Mouse (Mus musculus): Measurements from ENCODE around the gene Cops4. TPM values are rescaled to one million over a fixed set of nuclear protein-coding genes. Genes with fewer than 3 reads are reported as not detected.

Cops4 gene
- total RNA-seq, 1 experiment from 2014 or later, result 73.4 TPM

DNA sequence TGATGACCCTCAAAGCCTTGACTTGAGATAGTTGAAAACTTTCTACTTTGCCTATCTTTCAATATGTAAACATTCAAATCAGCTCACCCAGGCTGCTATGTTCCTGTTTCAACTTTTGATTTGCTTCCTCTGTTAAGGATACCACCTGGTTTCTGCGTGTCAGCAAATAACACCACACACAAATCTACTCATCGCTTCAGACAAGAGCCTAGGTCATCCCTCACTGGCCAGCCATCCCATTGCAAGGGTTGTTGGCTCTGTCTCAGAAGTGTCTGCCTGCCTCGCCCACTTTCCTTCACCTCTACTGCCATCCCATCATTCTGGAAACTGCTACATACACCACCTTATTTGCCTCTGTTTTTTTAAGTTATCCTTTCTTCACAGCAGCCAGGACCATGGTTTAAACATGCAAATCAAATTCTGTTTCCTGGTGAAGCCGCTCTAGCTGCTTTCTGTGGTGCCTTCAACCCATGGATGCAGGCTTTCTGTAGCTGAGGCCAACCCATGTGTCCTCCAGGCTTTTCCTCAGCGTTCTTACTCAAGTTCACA, 60.8 kb downstream of the Cops4 start:
- no peak for DNase-seq

DNA sequence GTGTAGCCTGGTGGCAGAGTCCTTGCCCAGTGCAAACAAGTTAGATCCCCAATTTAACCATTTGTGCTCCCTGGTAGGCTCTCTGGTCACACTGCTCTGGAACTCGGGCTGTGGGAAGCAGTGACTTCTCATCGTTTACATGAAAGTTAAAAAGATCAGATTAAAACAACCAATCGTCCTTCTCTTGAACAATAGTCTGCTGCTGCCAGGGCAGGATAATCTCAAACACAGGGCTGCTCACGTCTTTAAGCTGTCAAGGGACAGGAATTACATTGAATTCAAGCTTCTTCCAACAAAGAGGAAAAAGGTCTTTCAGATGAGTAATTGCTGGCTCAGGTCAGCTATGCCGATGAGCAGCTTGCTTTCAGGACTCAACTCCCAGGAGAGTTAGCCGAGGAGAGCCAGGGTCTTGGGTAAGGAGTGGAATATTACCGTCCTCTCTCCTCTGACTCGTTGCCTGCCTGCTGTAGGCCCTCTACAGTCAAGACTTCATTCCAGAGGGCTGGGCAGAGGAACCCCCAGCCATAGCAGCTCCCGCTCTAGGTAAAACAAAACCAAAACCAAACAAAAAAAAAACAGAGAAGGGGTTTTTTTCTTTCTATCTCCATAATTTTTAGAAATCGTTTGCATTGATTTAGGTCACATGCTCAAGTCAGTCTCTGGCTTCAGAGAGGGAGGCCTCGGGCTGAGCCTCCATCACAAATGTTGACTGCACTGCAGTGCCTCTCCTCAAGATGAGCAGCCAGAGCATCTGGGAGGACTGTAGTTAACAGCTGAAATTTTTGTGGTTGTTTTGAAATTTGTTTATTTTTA, 63.7 kb downstream of the Cops4 start:
- no peak for DNase-seq

- no peak for DNase-seq
These were observed 64.3 kb downstream of the Cops4 start for GRCm38 (mm10) chr5:100582435-100582826.

DNA sequence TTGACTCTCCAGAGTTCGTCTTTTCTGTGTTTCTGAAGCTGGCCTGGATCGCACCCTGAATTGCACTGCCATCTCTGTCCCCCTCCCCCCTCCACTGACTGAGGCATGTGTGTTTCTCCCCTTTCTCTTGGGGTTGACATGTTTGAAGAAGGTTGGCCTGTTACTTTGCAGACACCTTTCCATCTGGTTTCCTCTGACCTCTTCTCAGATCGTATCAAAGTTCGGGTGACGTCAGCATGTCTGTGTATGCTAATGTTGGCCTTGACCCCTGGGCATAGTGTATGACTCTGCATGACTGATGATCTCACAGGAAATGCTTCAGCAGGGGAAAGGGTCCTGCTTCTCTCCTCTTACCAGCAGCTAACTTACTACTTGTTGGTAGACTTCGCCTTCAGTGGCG, 65.0 kb downstream of the Cops4 start:
- DNase-seq, result no peak

DNA sequence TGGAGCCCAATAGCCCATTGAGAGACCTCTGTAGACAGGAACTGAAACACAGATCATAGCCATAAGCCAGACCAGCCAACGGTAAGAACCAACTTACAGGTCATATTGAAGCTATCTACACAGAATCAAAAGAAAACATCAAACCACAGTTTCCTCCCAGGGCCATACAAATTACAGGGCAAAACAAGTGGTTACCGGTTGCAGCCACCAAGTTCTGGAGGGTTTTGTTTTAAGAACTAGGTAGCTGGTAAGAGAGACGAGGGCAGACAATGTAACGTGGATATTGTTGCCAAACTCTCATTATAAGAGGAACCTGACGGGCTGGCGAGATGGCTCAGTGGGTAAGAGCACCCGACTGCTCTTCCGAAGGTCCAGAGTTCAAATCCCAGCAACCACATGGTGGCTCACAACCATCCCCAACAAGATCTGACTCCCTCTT, 67.1 kb downstream of the Cops4 start:
- no peak for DNase-seq

- DNase-seq, result no peak
These were observed 67.5 kb downstream of the Cops4 start for GRCm38 (mm10) chr5:100585657-100586056.

DNA sequence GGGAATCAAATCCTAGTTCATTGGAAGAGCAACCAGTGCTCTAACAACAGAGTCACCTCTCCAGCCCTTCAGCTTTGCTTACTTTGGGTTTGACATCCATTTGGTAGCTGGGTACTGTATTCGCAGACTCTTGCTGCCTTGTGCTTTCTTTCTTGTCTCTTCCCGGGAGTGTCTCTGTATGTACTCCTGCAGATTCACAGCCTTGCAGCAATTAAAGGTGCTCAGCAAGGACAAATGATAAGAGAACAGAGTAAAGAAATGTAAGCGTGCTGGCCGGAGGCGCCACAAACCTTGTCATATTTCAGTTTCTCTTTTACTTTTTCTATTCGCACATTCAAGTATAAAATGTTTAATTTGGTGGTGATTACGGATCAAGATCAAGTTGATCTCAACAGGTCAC, 69.0 kb downstream of the Cops4 start:
- no peak for DNase-seq

- DNase-seq, result no peak
These were observed 69.5 kb downstream of the Cops4 start for GRCm38 (mm10) chr5:100587626-100588025.

GRCm38 (mm10) chr5:100590505-100590904, 72.4 kb downstream of the Cops4 start:
- DNase-seq, result no peak

GRCm38 (mm10) chr5:100594803-100595467, 76.8 kb downstream of the Cops4 start:
- DNase-seq, result no peak

- no peak for DNase-seq
These were observed 77.9 kb downstream of the Cops4 start for GRCm38 (mm10) chr5:100595999-100596398.

Small RNAs within 50 kb of the gene (microRNA-seq; reads per million reads assigned to microRNA genes)
- 0 reads per million in 2 experiments for gene Gm23222

Other genes with a start within 250 kb of the Cops4 start
- 156 and 198 TPM in 2 replicates for gene Sec31a, start 102.1 kb upstream of the Cops4 start, total RNA-seq (2021)
- gene Lin54, start 17.7 kb upstream of the Cops4 start, total RNA-seq (2021), result 14.5 and 15.7 TPM in 2 replicates
- 5.5 and 9.6 TPM in 2 replicates for gene Plac8, start 53.9 kb downstream of the Cops4 start, total RNA-seq (2021)
- 63.0 and 65.2 TPM in 2 replicates for gene Coq2, start 156.8 kb downstream of the Cops4 start, total RNA-seq (2021)
- gene Hpse, start 201.4 kb downstream of the Cops4 start, total RNA-seq (2021), result 0.30 and 0.95 TPM in 2 replicates